ENCODE assay signal across 12 mouse cellular contexts in the genomic region with DNA sequence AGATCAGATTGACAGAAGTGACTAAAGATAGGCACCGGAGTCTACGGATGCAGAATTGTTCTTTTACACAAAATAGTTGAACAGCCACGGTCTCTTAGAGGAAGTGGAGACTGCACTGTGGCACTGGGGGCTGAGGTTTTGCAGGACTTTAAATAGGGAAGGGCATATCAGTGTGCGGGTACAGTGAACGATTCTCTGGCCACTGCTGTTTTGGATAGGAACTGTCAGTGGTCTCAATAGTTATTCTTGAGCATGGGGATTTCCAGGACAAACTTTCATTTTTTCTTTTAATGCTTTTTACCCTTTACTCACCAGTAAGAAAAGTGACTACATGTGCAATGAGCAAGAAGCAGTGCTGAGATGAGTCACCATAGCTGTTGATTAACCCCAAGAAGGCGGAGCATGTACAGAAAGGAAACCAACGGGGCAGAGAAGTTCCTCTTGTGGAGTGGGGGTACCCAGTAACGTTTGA. TPM values are rescaled to one million over a fixed set of nuclear protein-coding genes. Genes with fewer than 3 reads are reported as not detected.
A peak's percentile ranks its signal among the peaks of the same experiment; 100 is the strongest.
DNase-seq lines count a peak whose midpoint lies in the region; ATAC-seq lines count a peak whose summit lies in the region.
"Had no signal": no experiment of that assay in that cellular context is flagged by ENCODE, and none has a peak within 500 bp of the region (broad histone marks: within the 10 kb centered on the region; RNA-seq: fewer than 3 reads in every experiment).

No protein-coding gene starts in this region.

- H3K9me3 ChIP-seq in liver, embryonic 13.5 days (replicated peaks) = no peaks in the 10 kb centered on the region
- no peaks in the 10 kb centered on the region for H3K9me3 ChIP-seq in hindbrain, embryonic 11.5 days (ENCODE audit: control insufficient read depth, low read length)
- H3K9me3 ChIP-seq: midbrain, embryonic 13.5 days had no signal

- DNase-seq in layer of hippocampus, adult 9-11 months = peak; percentile 36
- no peak for DNase-seq in layer of hippocampus, adult 18-20 months (ENCODE audit: low spot score in 2 of 2)
- DNase-seq in NIH3T3 (ENCODE audit: low read depth) = peak; percentile 57
- peak; percentile 9 for DNase-seq in liver, embryonic 13.5 days
- peak; percentile 33 for DNase-seq in skeletal muscle tissue, adult 2 months (ENCODE audit: low read depth, low spot score)
- DNase-seq in hindbrain, embryonic 11.5 days (ENCODE audit: low spot score) = no peak
- no peak for DNase-seq in embryo, embryonic 10 days (ENCODE audit: low spot score)
- DNase-seq: embryo, embryonic 11 days had no signal

- 13% methylated on average over 8 of the region's 8 CpGs for whole genome bisulfite sequencing in liver, embryonic 13.5 days (ENCODE audit: insufficient replicate concordance)
- WGBS in hindbrain, embryonic 11.5 days = 78% methylated on average over 8 of the region's 8 CpGs

- no peak overlapping the region for H3K9ac ChIP-seq in liver, embryonic 13.5 days
- no peak overlapping the region for H3K9ac ChIP-seq in hindbrain, embryonic 11.5 days (ENCODE audit: low read depth, low read length)
- H3K9ac ChIP-seq: midbrain, embryonic 13.5 days had no signal

- H3K4me2 ChIP-seq in liver, embryonic 13.5 days = no peak overlapping the region
- H3K4me2 ChIP-seq in hindbrain, embryonic 11.5 days (replicated peaks; ENCODE audit: low read depth, low read length) = no peak overlapping the region
- H3K4me2 ChIP-seq: midbrain, embryonic 13.5 days had no signal

- H3K4me1 ChIP-seq in liver, embryonic 13.5 days (replicated peaks) = no peaks in the 10 kb centered on the region
- no peaks in the 10 kb centered on the region for H3K4me1 ChIP-seq in hindbrain, embryonic 11.5 days (replicated peaks; ENCODE audit: control insufficient read depth, insufficient read depth, low read length)
- H3K4me1 ChIP-seq: midbrain, embryonic 13.5 days had no signal

- no peaks in the 10 kb centered on the region for H3K36me3 ChIP-seq in liver, embryonic 13.5 days
- no peaks in the 10 kb centered on the region for H3K36me3 ChIP-seq in hindbrain, embryonic 11.5 days (ENCODE audit: control insufficient read depth, insufficient read depth, low read length)
- H3K36me3 ChIP-seq: midbrain, embryonic 13.5 days had no signal

- no peaks in the 10 kb centered on the region for H3K27me3 ChIP-seq in liver, embryonic 13.5 days
- H3K27me3 ChIP-seq in hindbrain, embryonic 11.5 days (ENCODE audit: control insufficient read depth, insufficient read depth, low read length) = no peaks in the 10 kb centered on the region
- H3K27me3 ChIP-seq: midbrain, embryonic 13.5 days had no signal

- no peak overlapping the region for H3K27ac ChIP-seq in liver, embryonic 13.5 days
- H3K27ac ChIP-seq in hindbrain, embryonic 11.5 days (ENCODE audit: low read depth, low read length) = no peak overlapping the region
- H3K27ac ChIP-seq: midbrain, embryonic 13.5 days had no signal

- peak; percentile 76 for ATAC-seq in liver, embryonic 13.5 days (ENCODE audit: low read depth)
- no peak for ATAC-seq in hindbrain, embryonic 11.5 days (ENCODE audit: low FRiP score)
- no peak for ATAC-seq in erythroblast, adult 5-6 weeks (replicated peaks; ENCODE audit: low FRiP score, poor library complexity, severe bottlenecking)
- ATAC-seq: midbrain, embryonic 13.5 days had no signal

- H3K4me3 ChIP-seq in liver, embryonic 13.5 days (replicated peaks) = no peak overlapping the region
- H3K4me3 ChIP-seq in hindbrain, embryonic 11.5 days (ENCODE audit: low read depth, low read length) = no peak overlapping the region
- H3K4me3 ChIP-seq: midbrain, embryonic 13.5 days had no signal

RNA-seq across cellular contexts. Expression of gene Vrk2, which starts 46.6 kb away (rescaled TPM):
- total RNA-seq in layer of hippocampus, adult 18-20 months (2021) = 1 to 10 TPM; 2.4 to 5.3 TPM
- 27.5 and 32.8 TPM in 2 replicates for polyA plus RNA-seq in liver, embryonic 13.5 days (2015; fragmentation: Nextera tagmentation; extraction: Ambion mirVana)
- 20.8 and 23.4 TPM in 2 replicates for polyA plus RNA-seq in hindbrain, embryonic 11.5 days (2014; fragmentation: Nextera tagmentation; extraction: Ambion mirVana)
- 38.7 and 39.0 TPM in 2 replicates for total RNA-seq in erythroblast, adult 5-6 weeks (2015; ENCODE audit: low replicate concordance)
- 52.9 and 64.5 TPM in 2 replicates for total RNA-seq in erythroblast, adult 5-6 weeks (2017; ENCODE audit: low replicate concordance)

RNA-seq across cellular contexts. Expression of gene Gm6899, which starts 47.3 kb away (rescaled TPM):
- total RNA-seq in layer of hippocampus, adult 18-20 months (2021) = not detected
- polyA plus RNA-seq in liver, embryonic 13.5 days (2015; fragmentation: Nextera tagmentation; extraction: Ambion mirVana) = 0.28 and 0.38 TPM in 2 replicates
- polyA plus RNA-seq in hindbrain, embryonic 11.5 days (2014; fragmentation: Nextera tagmentation; extraction: Ambion mirVana) = 0.36 TPM in 1 of 2 replicates, not detected in the other
- not detected in 2 replicates for total RNA-seq in erythroblast, adult 5-6 weeks (2015; ENCODE audit: low replicate concordance)
- not detected in 2 replicates for total RNA-seq in erythroblast, adult 5-6 weeks (2017; ENCODE audit: low replicate concordance)
- total RNA-seq: gastrocnemius, postnatal 4 days; layer of hippocampus, adult 8-10 months had no signal
- polyA plus RNA-seq: midbrain, embryonic 13.5 days had no signal

Comparison
In these comparisons a context has a peak if more than half of its experiments do, and no peak if none do; other contexts are left out.
1. DNase-seq: peak in layer of hippocampus, adult 9-11 months (single experiment), NIH3T3 (single experiment), liver, embryonic 13.5 days (single experiment) and skeletal muscle tissue, adult 2 months (single experiment); none in layer of hippocampus, adult 18-20 months (0 of 2), hindbrain, embryonic 11.5 days (single experiment) and embryo, embryonic 10 days (single experiment).
2. RNA of gene Vrk2, which starts 46.6 kb away (total RNA-seq): 38.7 to 64.5 TPM in erythroblast, adult 5-6 weeks; 2.4 to 5.3 TPM in layer of hippocampus, adult 18-20 months; every median in the first group is over 4 times any median in the second.